Mouse (Mus musculus): Measurements from ENCODE around the gene Zfp36. TPM values are rescaled to one million over a fixed set of nuclear protein-coding genes. Genes with fewer than 3 reads are reported as not detected.
"Not testable (repeated sequence)": the region's sequence is repeated elsewhere in the genome, so short reads cannot be mapped to it uniquely, and the experiment has no call there.

The Zfp36 gene
- polyA plus RNA-seq, 1 experiment from 2014 or later = 61.5 TPM

DNA sequence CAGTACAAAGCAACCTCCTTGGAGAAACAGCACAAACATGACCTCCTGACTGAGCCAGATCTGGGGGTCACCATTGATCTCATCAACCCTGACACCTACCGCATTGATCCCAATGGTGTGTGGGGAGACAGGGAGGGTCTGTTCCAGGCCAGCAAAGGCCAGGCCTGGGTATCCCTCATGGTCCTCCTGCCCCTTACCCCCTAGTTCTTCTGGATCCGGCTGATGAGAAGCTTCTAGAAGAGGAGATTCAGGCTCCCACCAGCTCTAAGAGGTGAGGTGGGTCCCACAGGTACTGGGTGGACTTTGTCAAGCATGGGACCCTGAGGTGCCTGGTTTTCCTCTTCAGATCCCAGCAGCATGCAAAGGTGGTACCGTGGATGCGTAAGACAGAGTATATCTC, 15.4 kb upstream of the Zfp36 start:
- Histone ChIP-seq H3K4me2 (replicated peaks; ENCODE audit: low read depth) (no peak overlapping the region), H3K36me3 (ENCODE audit: control insufficient read depth, insufficient read depth) (peaks cover 56% of the 10 kb centered on the region), H3K27me3 (replicated peaks; ENCODE audit: control insufficient read depth, insufficient read depth, low read length) (no peaks in the 10 kb centered on the region), H3K27ac (ENCODE audit: low read depth, low read length) (no peak overlapping the region), H3K9ac (ENCODE audit: low read depth, low read length) (no peak overlapping the region), H3K9me3 (ENCODE audit: control insufficient read depth) (no peaks in the 10 kb centered on the region), H3K4me1 (replicated peaks; ENCODE audit: control insufficient read depth, insufficient read depth, low read length) (no peaks in the 10 kb centered on the region; the same call in 1 of the 2 replicates), H3K4me3 (ENCODE audit: low read depth, low read length) (no peak overlapping the region)
- WGBS = 94% methylated on average over 4 of the region's 4 CpGs
- TF ChIP-seq CTCF (IDR thresholded peaks at IDR 0.05; ENCODE audit: low read depth) = no peak
- ATAC-seq = no peak

DNA sequence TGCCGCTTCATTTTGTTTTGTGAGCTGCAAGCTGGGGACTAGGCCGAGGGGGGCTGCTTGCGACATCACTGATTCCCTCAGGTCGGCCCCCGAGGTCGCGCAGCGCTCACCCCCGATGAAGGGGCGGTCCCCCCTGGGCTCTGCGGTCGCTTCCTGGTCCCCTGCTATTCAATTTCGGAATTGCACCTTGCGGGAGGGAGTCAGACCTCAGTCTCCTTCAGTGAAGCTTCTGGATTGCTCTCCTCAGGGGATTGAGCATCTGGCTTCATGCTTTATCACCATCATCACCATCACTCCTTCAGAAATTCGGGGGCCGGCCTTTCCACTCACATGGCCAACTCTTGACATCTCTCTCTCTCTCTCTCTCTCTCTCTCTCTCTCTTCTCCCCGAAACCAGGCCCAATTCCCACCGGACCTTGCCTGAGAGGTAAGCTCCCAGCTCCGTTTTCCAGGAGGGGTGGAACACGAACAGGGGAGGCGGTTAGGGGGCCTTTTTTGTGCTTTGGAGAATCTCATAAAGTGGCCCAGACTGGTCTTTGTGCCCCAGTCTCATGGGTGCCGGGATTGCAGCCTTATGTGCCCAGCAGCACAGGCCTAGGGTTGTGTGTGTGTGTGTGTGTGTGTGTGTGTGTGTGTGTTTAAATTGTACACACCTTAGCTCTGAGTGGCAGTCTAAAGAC, 13.4 kb upstream of the Zfp36 start:
- Histone ChIP-seq H3K27ac (ENCODE audit: low read depth, low read length) (peak overlapping the region; percentile 80), H3K27me3 (replicated peaks; ENCODE audit: control insufficient read depth, insufficient read depth, low read length) (no peaks in the 10 kb centered on the region), H3K36me3 (ENCODE audit: control insufficient read depth, insufficient read depth) (peaks cover 53% of the 10 kb centered on the region), H3K4me2 (replicated peaks; ENCODE audit: low read depth) (peak overlapping the region; percentile 91), H3K4me3 (ENCODE audit: low read depth, low read length) (peak overlapping the region; percentile 83), H3K9ac (ENCODE audit: low read depth, low read length) (peak overlapping the region; percentile 85), H3K9me3 (ENCODE audit: control insufficient read depth) (no peaks in the 10 kb centered on the region), H3K4me1 (replicated peaks; ENCODE audit: control insufficient read depth, insufficient read depth, low read length) (no peaks in the 10 kb centered on the region; the same call in 1 of the 2 replicates)
- no peak for TF ChIP-seq CTCF (IDR thresholded peaks at IDR 0.05; ENCODE audit: low read depth)
- WGBS = 2% methylated on average over 22 of the region's 22 CpGs
- ATAC-seq = no peak

DNA sequence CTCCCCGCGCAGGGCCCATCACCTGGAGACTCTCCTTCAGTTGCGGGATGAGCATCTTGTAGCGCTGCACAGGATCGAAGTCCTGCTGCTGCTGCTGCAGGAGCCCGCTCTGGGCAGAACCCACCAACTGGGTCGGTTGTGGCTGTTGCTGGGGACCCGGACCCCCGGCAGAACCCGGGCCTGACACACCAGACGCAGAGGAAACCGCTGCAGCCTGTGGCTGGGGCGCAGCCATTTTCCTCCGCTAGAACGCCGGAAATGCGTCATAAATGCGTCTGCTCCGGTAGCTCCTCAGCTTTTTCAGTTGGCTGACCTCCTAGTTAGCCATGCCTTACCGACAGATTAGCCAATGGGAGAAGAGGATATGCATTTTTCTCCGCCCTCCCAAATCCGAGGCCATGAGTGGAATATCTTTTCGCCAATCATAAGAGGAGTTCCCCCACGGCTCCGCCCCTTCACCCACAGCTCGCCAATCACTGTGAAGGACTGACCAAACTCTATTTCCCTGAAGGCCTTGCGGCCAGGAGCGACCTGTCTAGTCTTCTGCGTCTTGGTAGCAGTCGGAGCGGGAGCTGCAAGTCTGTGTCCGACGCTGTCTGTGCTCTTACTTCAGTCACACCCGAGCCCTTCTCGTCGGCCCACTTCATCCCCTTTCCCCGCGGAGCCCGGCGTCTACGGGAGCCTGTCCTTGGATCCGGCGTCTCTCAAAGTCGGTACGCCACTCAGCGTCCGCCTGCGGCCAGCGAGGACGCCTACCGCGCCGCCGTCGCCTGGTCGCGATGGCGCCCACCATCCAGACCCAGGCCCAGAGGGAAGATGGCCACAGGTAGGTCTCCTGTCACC, 12.6 kb upstream of the Zfp36 start, which contains the start of the genes Med29 and Paf1:
TSS of gene Med29 (minus strand) at position 280 of the 843 bp plus-strand sequence.
TSS of gene Paf1 (plus strand) at position 523 of the 843 bp plus-strand sequence.
- TF ChIP-seq CTCF (IDR thresholded peaks at IDR 0.05; ENCODE audit: low read depth) = peak; percentile 4; the same call in 1 of the 2 replicates
- Histone ChIP-seq H3K4me3 (ENCODE audit: low read depth, low read length) (peak within 1 kb of the TSS; percentile 83), H3K27me3 (replicated peaks; ENCODE audit: control insufficient read depth, insufficient read depth, low read length) (no peaks in the 10 kb centered on the region), H3K9me3 (ENCODE audit: control insufficient read depth) (no peaks in the 10 kb centered on the region), H3K4me1 (replicated peaks; ENCODE audit: control insufficient read depth, insufficient read depth, low read length) (no peaks in the 10 kb centered on the region; the same call in 1 of the 2 replicates), H3K9ac (ENCODE audit: low read depth, low read length) (peak within 1 kb of the TSS; percentile 85), H3K4me2 (replicated peaks; ENCODE audit: low read depth) (peak within 1 kb of the TSS; percentile 91), H3K36me3 (ENCODE audit: control insufficient read depth, insufficient read depth) (peaks cover 53% of the 10 kb centered on the region), H3K27ac (ENCODE audit: low read depth, low read length) (peak within 1 kb of the TSS; percentile 80)
- WGBS = under 1% methylated on average over 58 of the region's 58 CpGs
- peak; percentile 92 for ATAC-seq

DNA sequence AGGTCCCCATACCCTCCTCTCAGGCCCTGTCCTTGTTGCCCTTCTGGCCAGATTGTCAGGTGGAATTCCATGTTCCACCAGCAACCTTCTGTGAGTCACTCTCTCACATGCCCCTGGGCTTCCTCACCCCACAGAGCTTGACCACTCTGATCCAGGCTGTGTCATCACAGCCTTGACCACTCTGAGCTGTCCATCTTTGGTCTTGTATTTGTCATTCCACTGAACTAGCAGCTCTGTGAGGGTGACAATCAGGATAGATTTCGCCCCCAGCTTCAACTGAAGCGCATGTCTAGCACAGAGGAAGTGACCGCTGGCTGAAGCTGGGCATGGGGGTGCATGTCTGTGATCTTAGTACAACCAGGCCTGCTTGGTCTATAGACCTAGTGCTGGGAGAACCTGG, 10.3 kb upstream of the Zfp36 start:
- H3K27me3 ChIP-seq (replicated peaks; ENCODE audit: control insufficient read depth, insufficient read depth, low read length) = no peaks in the 10 kb centered on the region
- no peak overlapping the region for H3K9ac ChIP-seq (ENCODE audit: low read depth, low read length)
- no peak overlapping the region for H3K4me3 ChIP-seq (ENCODE audit: low read depth, low read length)
- H3K4me2 ChIP-seq (replicated peaks; ENCODE audit: low read depth) = no peak overlapping the region
- 99% methylated on average over 3 of the region's 3 CpGs for WGBS
- TF ChIP-seq CTCF (IDR thresholded peaks at IDR 0.05; ENCODE audit: low read depth) = no peak
- peaks cover 50% of the 10 kb centered on the region for H3K36me3 ChIP-seq (ENCODE audit: control insufficient read depth, insufficient read depth)
- no peak for ATAC-seq
- H3K27ac ChIP-seq (ENCODE audit: low read depth, low read length) = peak overlapping the region; percentile 90; the same call in 1 of the 2 replicates
- H3K9me3 ChIP-seq (ENCODE audit: control insufficient read depth) = no peaks in the 10 kb centered on the region
- peaks cover 5% of the 10 kb centered on the region; the same call in 1 of the 2 replicates for H3K4me1 ChIP-seq (replicated peaks; ENCODE audit: control insufficient read depth, insufficient read depth, low read length)

DNA sequence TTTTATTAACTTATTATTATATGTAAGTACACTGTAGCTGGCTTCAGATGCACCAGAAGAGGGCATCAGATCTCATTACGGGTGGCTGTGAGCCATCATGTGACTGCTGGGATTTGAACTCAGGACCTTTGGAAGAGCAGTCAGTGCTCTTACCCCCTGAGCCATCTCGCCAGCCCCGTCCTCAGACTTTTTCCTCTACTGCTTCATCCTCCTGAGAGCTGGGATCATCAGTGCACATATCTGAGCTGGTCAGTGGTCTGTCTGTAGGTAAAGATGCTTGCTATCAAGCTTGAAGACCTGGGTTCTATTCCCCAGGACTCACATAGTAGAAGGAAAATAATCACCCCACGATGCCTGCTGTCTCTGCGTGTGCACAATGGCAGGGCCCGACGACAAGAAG, 7.3 kb upstream of the Zfp36 start:
- not testable (repeated sequence) for H3K27me3 ChIP-seq (replicated peaks; ENCODE audit: control insufficient read depth, insufficient read depth, low read length); H3K4me2 ChIP-seq (replicated peaks; ENCODE audit: low read depth); H3K27ac ChIP-seq (ENCODE audit: low read depth, low read length); H3K4me3 ChIP-seq (ENCODE audit: low read depth, low read length); H3K9me3 ChIP-seq (ENCODE audit: control insufficient read depth); H3K9ac ChIP-seq (ENCODE audit: low read depth, low read length); ATAC-seq
- H3K36me3 ChIP-seq (ENCODE audit: control insufficient read depth, insufficient read depth) = peaks cover 46% of the 10 kb centered on the region
- 81% methylated on average over 7 of the region's 7 CpGs for WGBS
- peaks cover 11% of the 10 kb centered on the region; the same call in 1 of the 2 replicates for H3K4me1 ChIP-seq (replicated peaks; ENCODE audit: control insufficient read depth, insufficient read depth, low read length)

DNA sequence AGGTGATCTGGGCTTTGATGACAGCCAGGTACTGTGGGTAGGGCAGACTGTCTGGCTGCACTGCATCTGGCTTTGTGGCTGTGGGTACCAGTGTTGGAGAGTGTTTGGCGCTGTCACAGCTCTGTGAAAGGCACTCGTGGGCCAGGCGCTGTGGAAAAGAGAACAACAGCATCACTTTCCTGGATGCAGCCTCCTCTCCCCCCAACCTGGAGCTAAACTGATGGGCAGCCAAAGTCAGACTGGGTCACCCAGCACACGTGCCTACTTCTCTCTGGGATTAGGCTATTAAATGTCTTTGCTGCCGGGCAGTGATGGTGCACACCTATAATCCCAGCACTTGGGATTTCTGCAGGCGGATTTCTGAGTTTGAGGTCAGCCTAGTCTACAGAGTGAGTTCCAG, 6.8 kb upstream of the Zfp36 start:
- H3K27me3 ChIP-seq (replicated peaks; ENCODE audit: control insufficient read depth, insufficient read depth, low read length); H3K9me3 ChIP-seq (ENCODE audit: control insufficient read depth); H3K27ac ChIP-seq (ENCODE audit: low read depth, low read length); ATAC-seq; H3K4me3 ChIP-seq (ENCODE audit: low read depth, low read length); H3K4me2 ChIP-seq (replicated peaks; ENCODE audit: low read depth); H3K9ac ChIP-seq (ENCODE audit: low read depth, low read length): not testable (repeated sequence)
- 77% methylated on average over 6 of the region's 6 CpGs for WGBS
- peaks cover 46% of the 10 kb centered on the region for H3K36me3 ChIP-seq (ENCODE audit: control insufficient read depth, insufficient read depth)
- H3K4me1 ChIP-seq (replicated peaks; ENCODE audit: control insufficient read depth, insufficient read depth, low read length) = peaks cover 11% of the 10 kb centered on the region; the same call in 1 of the 2 replicates

All from intestine, postnatal 0 days (tissue).